Mouse (Mus musculus) testis, adult 2 months (tissue): Measurements from ENCODE around the gene Cnmd.

Experiments used
- CTCF ChIP-seq: fragments of 200-500 bp; IDR thresholded peaks from 2 replicates; pipeline ENCODE4 v1.5.1; 2012; ENCODE audit warnings: low read depth, mild to moderate bottlenecking, inconsistent platforms, low read length, moderate library complexity; ENCODE audit not compliant: control insufficient read depth, insufficient read depth, insufficient replicate concordance
- POLR2A ChIP-seq: fragments of 200-500 bp; IDR thresholded peaks from 2 replicates; pipeline ENCODE4 v1.6.1; 2012; ENCODE audit warnings: low read depth, mild to moderate bottlenecking, inconsistent platforms, low read length, moderate library complexity; ENCODE audit not compliant: control insufficient read depth

GRCm38 (mm10) chr14:79673083-79674013 lies 11.4 kb upstream of the Cnmd start:
- no peak for TF ChIP-seq POLR2A
- no peak for TF ChIP-seq CTCF
